ENCODE assay signal across 9 mouse cellular contexts in genomic region chr17:26895578-26895977, GRCm38 (mm10). TPM values are rescaled to one million over a fixed set of nuclear protein-coding genes. Genes with fewer than 3 reads are reported as not detected.
DNase-seq lines count a peak whose midpoint lies in the region; ATAC-seq and TF ChIP-seq lines count a peak whose summit lies in the region.
"Had no signal": no experiment of that assay in that cellular context is flagged by ENCODE, and none has a peak within 500 bp of the region (broad histone marks: within the 10 kb centered on the region; RNA-seq: fewer than 3 reads in every experiment).

No protein-coding gene starts in this region.

- no peaks in the 10 kb centered on the region for H3K4me1 ChIP-seq in intestine, postnatal 0 days (replicated peaks; ENCODE audit: control insufficient read depth, insufficient read depth, low read length)
- 0 out of 2 replicates have a peak, but pooled peaks cover 6% of the 10 kb centered on the region for H3K4me1 ChIP-seq in intestine, embryonic 15.5 days (replicated peaks)
- 0 out of 2 replicates have a peak, but pooled peaks cover 2% of the 10 kb centered on the region for H3K4me1 ChIP-seq in liver, postnatal 0 days (ENCODE audit: insufficient read depth)

- TF ChIP-seq EP300 in liver, postnatal 0 days (IDR thresholded peaks at IDR 0.05; ENCODE audit: low read depth), result no peak

- no peak overlapping the region for H3K4me2 ChIP-seq in intestine, postnatal 0 days (replicated peaks; ENCODE audit: low read depth)
- H3K4me2 ChIP-seq in intestine, embryonic 15.5 days (replicated peaks), result no peak overlapping the region
- H3K4me2 ChIP-seq in liver, postnatal 0 days (ENCODE audit: low read depth, low read length), result no peak overlapping the region

- DNase-seq in adrenal gland, adult 18-20 months (ENCODE audit: low spot score in 2 of 2), result peak; percentile 68 to 74
- peak; percentile 87 for DNase-seq in embryo, embryonic 10 days (ENCODE audit: low spot score)
- DNase-seq in heart, postnatal 36 days, result peak; percentile 72 to 80
- peak; percentile 78 for DNase-seq in liver, postnatal 0 days
- peak; percentile 85 for DNase-seq in retina, embryonic 14.5 days (ENCODE audit: low spot score)
- DNase-seq in urinary bladder, adult 18-20 months (ENCODE audit: low spot score in 2 of 2), result peak; percentile 33 to 44

- H3K4me3 ChIP-seq in intestine, postnatal 0 days (ENCODE audit: low read depth, low read length), result no peak overlapping the region
- no peak overlapping the region for H3K4me3 ChIP-seq in intestine, embryonic 15.5 days (replicated peaks)
- H3K4me3 ChIP-seq in liver, postnatal 0 days (ENCODE audit: low read depth, low read length), result no peak overlapping the region
- H3K4me3 ChIP-seq: myocyte had no signal

- ATAC-seq in intestine, postnatal 0 days, result no peak
- no peak for ATAC-seq in intestine, embryonic 15.5 days
- no peak for ATAC-seq in liver, postnatal 0 days

- no peaks in the 10 kb centered on the region for H3K9me3 ChIP-seq in intestine, postnatal 0 days (ENCODE audit: control insufficient read depth)
- H3K9me3 ChIP-seq in intestine, embryonic 15.5 days, result no peaks in the 10 kb centered on the region
- H3K9me3 ChIP-seq in liver, postnatal 0 days (ENCODE audit: low read length), result no peaks in the 10 kb centered on the region

- H3K9ac ChIP-seq in intestine, postnatal 0 days (ENCODE audit: low read depth, low read length), result no peak overlapping the region
- H3K9ac ChIP-seq in intestine, embryonic 15.5 days, result no peak overlapping the region
- H3K9ac ChIP-seq in liver, postnatal 0 days (replicated peaks), result no peak overlapping the region

- H3K36me3 ChIP-seq in intestine, postnatal 0 days (ENCODE audit: control insufficient read depth, insufficient read depth), result no peaks in the 10 kb centered on the region
- no peaks in the 10 kb centered on the region for H3K36me3 ChIP-seq in intestine, embryonic 15.5 days
- H3K36me3 ChIP-seq in liver, postnatal 0 days (replicated peaks; ENCODE audit: insufficient read depth, low read length), result no peaks in the 10 kb centered on the region

- H3K27me3 ChIP-seq in intestine, postnatal 0 days (replicated peaks; ENCODE audit: control insufficient read depth, insufficient read depth, low read length), result no peaks in the 10 kb centered on the region
- H3K27me3 ChIP-seq in intestine, embryonic 15.5 days (replicated peaks), result no peaks in the 10 kb centered on the region
- H3K27me3 ChIP-seq in liver, postnatal 0 days (ENCODE audit: insufficient read depth, low read length), result no peaks in the 10 kb centered on the region

- peak; percentile 94 for TF ChIP-seq CTCF in intestine, postnatal 0 days (IDR thresholded peaks at IDR 0.05; ENCODE audit: low read depth)
- peak; percentile 97 for TF ChIP-seq CTCF in liver, postnatal 0 days (IDR thresholded peaks at IDR 0.05; ENCODE audit: low read depth)

- intact Hi-C loops in heart, postnatal 36 days (cut with DNase I), result no loop called here

- WGBS in intestine, postnatal 0 days, result 15% methylated on average over 10 of the region's 10 CpGs
- 15% methylated on average over 10 of the region's 10 CpGs for WGBS in intestine, embryonic 15.5 days
- WGBS in liver, postnatal 0 days (ENCODE audit: insufficient replicate concordance), result 11% methylated on average over 10 of the region's 10 CpGs

- no peak overlapping the region for H3K27ac ChIP-seq in intestine, postnatal 0 days (ENCODE audit: low read depth, low read length)
- no peak overlapping the region for H3K27ac ChIP-seq in intestine, embryonic 15.5 days
- H3K27ac ChIP-seq in liver, postnatal 0 days (ENCODE audit: low read depth), result no peak overlapping the region

RNA-seq across cellular contexts. Expression of gene Kifc5b, which starts 21.3 kb away (rescaled TPM):
- polyA plus RNA-seq in intestine, postnatal 0 days (2015; fragmentation: Nextera tagmentation; extraction: Ambion mirVana), result 0.94 and 1.4 TPM in 2 replicates
- polyA plus RNA-seq in intestine, embryonic 15.5 days (2015; fragmentation: Nextera tagmentation; extraction: Ambion mirVana), result 5.1 and 6.5 TPM in 2 replicates
- 1 to 10 TPM; 1.1 to 1.2 TPM for total RNA-seq in adrenal gland, adult 18-20 months (2021)
- under 1 TPM; 0.44 to 0.95 TPM for total RNA-seq in heart, postnatal 36 days (2021)
- polyA plus RNA-seq in liver, postnatal 0 days (2015; fragmentation: Nextera tagmentation; extraction: Ambion mirVana), result 1.6 and 2.7 TPM in 2 replicates

RNA-seq across cellular contexts. Expression of gene Phf1, which starts 37.3 kb away (rescaled TPM):
- polyA plus RNA-seq in intestine, postnatal 0 days (2015; fragmentation: Nextera tagmentation; extraction: Ambion mirVana), result 11.2 and 11.6 TPM in 2 replicates
- 6.6 and 6.9 TPM in 2 replicates for polyA plus RNA-seq in intestine, embryonic 15.5 days (2015; fragmentation: Nextera tagmentation; extraction: Ambion mirVana)
- 10 to 100 TPM; 45.4 to 46.7 TPM for total RNA-seq in adrenal gland, adult 18-20 months (2021)
- 10 to 100 TPM; 13.9 to 14.5 TPM for total RNA-seq in heart, postnatal 36 days (2021)
- polyA plus RNA-seq in liver, postnatal 0 days (2015; fragmentation: Nextera tagmentation; extraction: Ambion mirVana), result 2.5 and 2.7 TPM in 2 replicates

RNA-seq across cellular contexts. Expression of gene Cuta, which starts 43.8 kb away (rescaled TPM):
- 287 and 304 TPM in 2 replicates for polyA plus RNA-seq in intestine, postnatal 0 days (2015; fragmentation: Nextera tagmentation; extraction: Ambion mirVana)
- polyA plus RNA-seq in intestine, embryonic 15.5 days (2015; fragmentation: Nextera tagmentation; extraction: Ambion mirVana), result 246 and 261 TPM in 2 replicates
- 100 to 1,000 TPM; 129 to 141 TPM for total RNA-seq in adrenal gland, adult 18-20 months (2021)
- 10 to 100 TPM; 86.2 to 90.3 TPM for total RNA-seq in heart, postnatal 36 days (2021)
- 83.4 and 87.1 TPM in 2 replicates for polyA plus RNA-seq in liver, postnatal 0 days (2015; fragmentation: Nextera tagmentation; extraction: Ambion mirVana)

RNA-seq across cellular contexts. Expression of gene Syngap1, which starts 45.5 kb away (rescaled TPM):
- 0.35 and 0.39 TPM in 2 replicates for polyA plus RNA-seq in intestine, postnatal 0 days (2015; fragmentation: Nextera tagmentation; extraction: Ambion mirVana)
- polyA plus RNA-seq in intestine, embryonic 15.5 days (2015; fragmentation: Nextera tagmentation; extraction: Ambion mirVana), result 1.2 and 1.6 TPM in 2 replicates
- 10 to 100 TPM; 16.6 to 19.1 TPM for total RNA-seq in adrenal gland, adult 18-20 months (2021)
- 1 to 10 TPM; 4.1 to 6.4 TPM for total RNA-seq in heart, postnatal 36 days (2021)
- 0.19 and 0.33 TPM in 2 replicates for polyA plus RNA-seq in liver, postnatal 0 days (2015; fragmentation: Nextera tagmentation; extraction: Ambion mirVana)

RNA-seq across cellular contexts. Expression of gene Nkx2-5, which starts 50.8 kb away (rescaled TPM):
- polyA plus RNA-seq in intestine, postnatal 0 days (2015; fragmentation: Nextera tagmentation; extraction: Ambion mirVana), result 0.08 and 0.58 TPM in 2 replicates
- polyA plus RNA-seq in intestine, embryonic 15.5 days (2015; fragmentation: Nextera tagmentation; extraction: Ambion mirVana), result 0.14 TPM in 1 of 2 replicates, not detected in the other
- total RNA-seq in adrenal gland, adult 18-20 months (2021), result not detected
- 10 to 100 TPM; 80.7 TPM for total RNA-seq in heart, postnatal 36 days (2021)
- not detected in 2 replicates for polyA plus RNA-seq in liver, postnatal 0 days (2015; fragmentation: Nextera tagmentation; extraction: Ambion mirVana)
